Mouse (Mus musculus) erythroblast, embryonic 14.5 days (primary cell): Measurements from ENCODE around the gene Dab1.

Source experiments
- GATA1 ChIP-seq: IDR thresholded peaks from 2 replicates; pipeline ENCODE4 v1.6.1; 2012; ENCODE audit warnings: low read length, inconsistent platforms, mixed read lengths
- TAL1 ChIP-seq: IDR thresholded peaks from 3 replicates; pipeline ENCODE4 v1.6.1; 2012; ENCODE audit warnings: low read length, inconsistent platforms, mixed read lengths

DNA sequence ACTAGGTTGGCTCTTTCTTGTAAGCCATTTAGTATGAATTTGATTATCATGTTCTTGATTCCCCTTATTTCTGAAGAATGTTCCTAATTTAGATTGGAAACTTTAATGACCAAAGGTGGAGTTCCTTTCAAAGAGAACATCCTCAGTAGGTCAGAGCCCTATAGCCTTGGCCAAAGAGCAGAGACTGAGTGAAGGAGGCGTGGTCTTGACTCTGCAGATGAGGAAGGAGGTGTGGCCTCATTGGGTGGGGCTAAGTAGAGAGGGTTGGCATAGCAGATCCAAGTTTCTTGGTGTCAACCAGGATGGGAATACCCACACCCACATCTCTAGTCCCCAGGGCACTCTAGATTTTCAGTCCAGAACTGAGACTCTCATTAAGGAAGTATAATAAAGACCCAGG, 846.4 kb downstream of the Dab1 start:
- TF ChIP-seq GATA1: no peak
- TF ChIP-seq TAL1: no peak
